Mouse (Mus musculus): ENCODE measurements around the gene Gm14190.
"Not testable (repeated sequence)": the region's sequence is repeated elsewhere in the genome, so short reads cannot be mapped to it uniquely, and the experiment has no call there.

The Gm14190 gene

GRCm38 (mm10) chr11:99690463-99690862, at the start of gene Gm14190:
Gm14190 (minus strand) TSS chr11:99690740.
- DNase-seq (ENCODE audit: low spot score): no peak

GRCm38 (mm10) chr11:99734190-99734589, 43.6 kb upstream of the Gm14190 start, which contains the start of gene Gm14180:
Gm14180 (minus strand) TSS chr11:99734290.
- no peak for DNase-seq (ENCODE audit: low spot score)

GRCm38 (mm10) chr11:99724061-99724460, 33.5 kb upstream of the Gm14190 start:
- no peak for DNase-seq (ENCODE audit: low spot score)

GRCm38 (mm10) chr11:99718759-99719158, 28.2 kb upstream of the Gm14190 start:
- no peak for DNase-seq (ENCODE audit: low spot score)

- not testable (repeated sequence) for DNase-seq (ENCODE audit: low spot score)
Observed at GRCm38 (mm10) chr11:99685235-99685634, 5.3 kb downstream of the Gm14190 start.

GRCm38 (mm10) chr11:99683481-99683880, 7.1 kb downstream of the Gm14190 start:
- DNase-seq (ENCODE audit: low spot score): no peak

- no peak for DNase-seq (ENCODE audit: low spot score)
Observed at GRCm38 (mm10) chr11:99665860-99666259, 24.7 kb downstream of the Gm14190 start, which contains the start of gene Krtap4-6. Krtap4-6 (minus strand) TSS chr11:99665960.

GRCm38 (mm10) chr11:99662802-99663201, 27.7 kb downstream of the Gm14190 start:
- no peak for DNase-seq (ENCODE audit: low spot score)

- DNase-seq (ENCODE audit: low spot score): no peak
Observed at GRCm38 (mm10) chr11:99659256-99659655, 31.3 kb downstream of the Gm14190 start.

GRCm38 (mm10) chr11:99658467-99659010, 32.0 kb downstream of the Gm14190 start, which contains the start of gene Gm11563:
Gm11563 (minus strand) TSS chr11:99658960.
- not testable (repeated sequence) for DNase-seq (ENCODE audit: low spot score)

GRCm38 (mm10) chr11:99657051-99657450, 33.5 kb downstream of the Gm14190 start:
- no peak for DNase-seq (ENCODE audit: low spot score)

GRCm38 (mm10) chr11:99650136-99650535, 40.4 kb downstream of the Gm14190 start, which contains the start of gene Gm11555:
Gm11555 (minus strand) TSS chr11:99650236.
- no peak for DNase-seq (ENCODE audit: low spot score)

- DNase-seq (ENCODE audit: low spot score): no peak
Observed at GRCm38 (mm10) chr11:99646444-99646843, 44.1 kb downstream of the Gm14190 start.

GRCm38 (mm10) chr11:99644351-99644750, 46.2 kb downstream of the Gm14190 start:
- DNase-seq (ENCODE audit: low spot score): no peak

- DNase-seq (ENCODE audit: low spot score): not testable (repeated sequence)
Observed at GRCm38 (mm10) chr11:99643635-99644139, 46.9 kb downstream of the Gm14190 start, which contains the start of gene Krtap4-7. Krtap4-7 (minus strand) TSS chr11:99644089.

GRCm38 (mm10) chr11:99640926-99641325, 49.6 kb downstream of the Gm14190 start:
- no peak for DNase-seq (ENCODE audit: low spot score)

Measured in urinary bladder, postnatal 25 days (tissue).